Mouse (Mus musculus): ENCODE results near the gene Psmc3ip. TPM values are rescaled to one million over a fixed set of nuclear protein-coding genes. Genes with fewer than 3 reads are reported as not detected.

Gene Psmc3ip
- polyA plus RNA-seq, 1 experiment from 2014 or later = 15.2 TPM

DNA sequence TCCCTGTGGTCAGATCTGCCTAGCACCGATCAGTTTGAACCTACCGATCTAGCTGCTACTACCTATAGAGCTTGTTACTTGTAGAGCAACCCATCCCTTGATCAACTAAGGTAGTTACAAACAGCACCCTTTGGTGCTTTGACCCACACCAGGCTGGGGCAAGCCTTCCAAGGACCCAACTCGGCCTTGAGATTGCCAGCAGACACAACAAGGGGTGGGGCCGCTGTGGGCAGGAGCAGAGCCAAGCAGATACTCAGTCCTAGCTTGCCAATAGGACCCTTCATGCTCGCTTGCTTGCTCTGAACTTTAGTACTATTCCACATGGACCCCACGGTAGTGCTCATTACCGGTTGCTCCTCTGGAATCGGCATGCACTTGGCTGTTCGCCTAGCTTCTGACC is 17.1 kb downstream of the Psmc3ip start, which contains the start of gene Hsd17b1:
Hsd17b1 (plus strand) TSS at position 291 of the 400 bp plus-strand sequence.
- no peak for ATAC-seq (ENCODE audit: insufficient read depth)
- Histone ChIP-seq H3K4me3 (replicated peaks) (no peak within 1 kb of the TSS), H3K4me2 (no peak within 1 kb of the TSS), H3K9me3 (replicated peaks) (no peaks in the 10 kb centered on the region), H3K9ac (no peak within 1 kb of the TSS), H3K36me3 (replicated peaks) (no peaks in the 10 kb centered on the region), H3K27me3 (peaks cover 79% of the 10 kb centered on the region), H3K27ac (replicated peaks) (no peak within 1 kb of the TSS), H3K4me1 (replicated peaks) (peaks cover 30% of the 10 kb centered on the region)
- 64% methylated on average over 9 of the region's 9 CpGs for WGBS (ENCODE audit: insufficient replicate concordance)

DNA sequence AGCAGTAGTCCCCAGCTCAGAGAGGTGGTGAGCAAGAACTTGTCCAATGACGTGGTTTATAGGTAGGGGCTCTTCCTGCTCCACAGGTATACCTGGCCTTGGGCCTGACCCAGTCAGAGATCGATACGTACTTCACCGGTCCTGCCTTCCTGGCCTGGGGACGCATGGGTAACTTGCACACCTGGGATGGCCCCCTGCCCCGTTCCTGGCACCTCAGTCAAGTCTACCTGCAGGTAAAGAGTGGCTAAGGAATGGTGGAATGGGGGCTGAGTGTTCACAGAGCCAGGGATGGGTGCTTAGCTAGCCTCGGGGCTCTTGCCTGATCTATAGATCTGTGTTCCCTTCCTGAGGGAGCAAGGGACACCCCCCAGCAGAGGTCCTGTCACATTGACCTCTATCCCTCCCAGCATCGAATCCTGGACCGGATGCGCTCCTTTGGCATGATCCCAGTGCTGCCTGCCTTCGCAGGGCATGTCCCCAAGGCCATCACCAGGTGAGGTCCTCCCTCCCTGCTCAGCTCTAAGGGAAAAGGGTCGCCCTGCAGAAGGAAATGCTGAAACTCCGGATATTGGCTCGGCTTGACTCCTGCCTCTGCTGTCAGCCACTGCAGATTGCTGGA is 23.3 kb downstream of the Psmc3ip start:
- H3K36me3 ChIP-seq (replicated peaks) = no peaks in the 10 kb centered on the region
- no peak for ATAC-seq (ENCODE audit: insufficient read depth)
- no peak overlapping the region for H3K4me2 ChIP-seq
- no peak overlapping the region for H3K4me3 ChIP-seq (replicated peaks)
- H3K9ac ChIP-seq = no peak overlapping the region
- WGBS (ENCODE audit: insufficient replicate concordance) = 70% methylated on average over 14 of the region's 14 CpGs
- H3K27ac ChIP-seq (replicated peaks) = no peak overlapping the region
- H3K27me3 ChIP-seq = peaks cover 75% of the 10 kb centered on the region
- peaks cover 21% of the 10 kb centered on the region for H3K4me1 ChIP-seq (replicated peaks)
- H3K9me3 ChIP-seq (replicated peaks) = no peaks in the 10 kb centered on the region

- H3K9ac ChIP-seq = no peak overlapping the region
- 61% methylated on average over 6 of the region's 6 CpGs for WGBS (ENCODE audit: insufficient replicate concordance)
- peaks cover 66% of the 10 kb centered on the region for H3K27me3 ChIP-seq
- peak overlapping the region; percentile 78; the same call in 1 of the 2 replicates for H3K4me3 ChIP-seq (replicated peaks)
- no peaks in the 10 kb centered on the region for H3K36me3 ChIP-seq (replicated peaks)
- H3K9me3 ChIP-seq (replicated peaks) = no peaks in the 10 kb centered on the region
- no peak overlapping the region for H3K27ac ChIP-seq (replicated peaks)
- H3K4me1 ChIP-seq (replicated peaks) = peaks cover 30% of the 10 kb centered on the region
- no peak for ATAC-seq (ENCODE audit: insufficient read depth)
- H3K4me2 ChIP-seq = peak overlapping the region; percentile 94
Measured at GRCm38 (mm10) chr11:101070987-101071386, 24.2 kb downstream of the Psmc3ip start.

DNA sequence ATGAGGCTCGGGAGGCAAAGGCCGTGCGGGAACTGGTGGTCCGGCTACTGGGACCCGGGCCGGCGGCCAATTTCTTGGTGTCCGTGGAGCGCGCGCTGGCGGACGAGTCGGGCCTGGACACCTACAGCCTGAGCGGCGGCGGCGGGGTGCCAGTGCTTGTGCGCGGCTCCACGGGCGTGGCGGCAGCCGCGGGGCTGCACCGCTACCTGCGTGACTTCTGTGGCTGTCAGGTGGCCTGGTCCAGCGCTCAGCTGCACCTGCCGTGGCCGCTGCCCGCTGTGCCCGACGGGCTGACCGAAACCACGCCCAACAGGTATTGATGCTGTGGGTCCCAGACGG is 25.1 kb downstream of the Psmc3ip start:
- peak overlapping the region; percentile 94 for H3K4me2 ChIP-seq

DNA sequence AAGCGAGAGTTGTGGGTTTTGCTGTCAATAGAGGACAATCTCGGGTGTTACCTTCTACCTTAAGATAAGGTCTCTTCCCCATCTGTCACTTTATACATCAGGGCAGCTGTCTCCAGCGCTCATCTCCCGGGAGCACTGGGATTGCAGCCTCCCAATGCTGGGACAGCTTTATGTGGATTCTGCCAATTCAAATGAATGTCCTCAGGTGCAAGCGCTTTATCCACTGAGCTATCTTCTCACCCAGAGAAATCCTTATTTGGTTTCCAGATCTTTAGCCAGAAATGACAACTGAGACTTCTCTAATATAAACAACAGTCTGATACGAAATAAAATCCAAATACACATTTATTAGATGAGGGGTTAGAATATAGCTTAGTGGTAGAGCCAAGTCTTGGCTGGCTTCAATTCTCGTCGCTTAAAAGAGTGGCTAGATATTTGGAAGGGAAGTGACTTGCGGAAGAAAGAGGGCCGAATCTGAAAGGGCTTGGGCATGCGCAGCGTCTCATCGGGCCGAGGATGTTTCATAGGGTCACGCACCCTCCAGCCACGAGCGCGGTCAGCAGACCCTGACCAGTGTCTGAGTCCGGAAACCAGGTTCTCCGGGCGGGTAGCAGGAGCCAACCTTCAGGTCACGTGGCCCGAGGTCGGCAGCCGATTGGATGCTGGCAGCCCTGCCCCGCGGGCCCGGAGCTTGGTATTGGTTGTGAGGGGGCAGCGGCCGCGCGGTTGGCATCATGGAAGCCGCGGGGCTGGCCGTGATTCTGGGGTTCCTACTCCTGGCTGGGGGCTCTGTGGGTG is 25.6 kb downstream of the Psmc3ip start, which contains the start of gene Naglu:
Naglu (plus strand) TSS at position 622 of the 798 bp plus-strand sequence.
- peak; percentile 82 for ATAC-seq (ENCODE audit: insufficient read depth)
- Histone ChIP-seq H3K4me3 (replicated peaks) (peak within 1 kb of the TSS; percentile 78), H3K36me3 (replicated peaks) (peaks cover 1% of the 10 kb centered on the region; the same call in 1 of the 2 replicates), H3K9ac (peak within 1 kb of the TSS; percentile 65), H3K9me3 (replicated peaks) (no peaks in the 10 kb centered on the region), H3K27ac (replicated peaks) (0 out of 2 replicates have a peak within 1 kb of the TSS, but pooled peaks have one; percentile 30), H3K4me2 (peak within 1 kb of the TSS; percentile 94), H3K27me3 (peaks cover 58% of the 10 kb centered on the region), H3K4me1 (replicated peaks) (peaks cover 44% of the 10 kb centered on the region)
- 2% methylated on average over 35 of the region's 35 CpGs for WGBS (ENCODE audit: insufficient replicate concordance)

More for the DNA sequence above, 25.1 kb downstream of the Psmc3ip start:
- H3K36me3 ChIP-seq (replicated peaks) = no peaks in the 10 kb centered on the region; the same call in 1 of the 2 replicates
- no peaks in the 10 kb centered on the region for H3K9me3 ChIP-seq (replicated peaks)
- H3K27ac ChIP-seq (replicated peaks) = 0 out of 2 replicates have a peak overlapping the region, but pooled peaks have one; percentile 30
- peaks cover 38% of the 10 kb centered on the region for H3K4me1 ChIP-seq (replicated peaks)
- H3K27me3 ChIP-seq = peaks cover 63% of the 10 kb centered on the region
- peak; percentile 63 for ATAC-seq (ENCODE audit: insufficient read depth)
- H3K9ac ChIP-seq = peak overlapping the region; percentile 65
- peak overlapping the region; percentile 78 for H3K4me3 ChIP-seq (replicated peaks)
- WGBS (ENCODE audit: insufficient replicate concordance) = under 1% methylated on average over 36 of the region's 36 CpGs

- Histone ChIP-seq H3K9ac (peak overlapping the region; percentile 45), H3K4me3 (replicated peaks) (peak overlapping the region; percentile 46), H3K27ac (replicated peaks) (peak overlapping the region; percentile 100), H3K4me2 (peak overlapping the region; percentile 73), H3K9me3 (replicated peaks) (no peaks in the 10 kb centered on the region), H3K4me1 (replicated peaks) (peaks cover 72% of the 10 kb centered on the region), H3K36me3 (replicated peaks) (peaks cover 24% of the 10 kb centered on the region), H3K27me3 (peaks cover 35% of the 10 kb centered on the region)
- 16% methylated on average over 18 of the region's 18 CpGs for WGBS (ENCODE audit: insufficient replicate concordance)
- ATAC-seq (ENCODE audit: insufficient read depth) = no peak
Measured at GRCm38 (mm10) chr11:101066549-101067412, 28.5 kb downstream of the Psmc3ip start.

DNA sequence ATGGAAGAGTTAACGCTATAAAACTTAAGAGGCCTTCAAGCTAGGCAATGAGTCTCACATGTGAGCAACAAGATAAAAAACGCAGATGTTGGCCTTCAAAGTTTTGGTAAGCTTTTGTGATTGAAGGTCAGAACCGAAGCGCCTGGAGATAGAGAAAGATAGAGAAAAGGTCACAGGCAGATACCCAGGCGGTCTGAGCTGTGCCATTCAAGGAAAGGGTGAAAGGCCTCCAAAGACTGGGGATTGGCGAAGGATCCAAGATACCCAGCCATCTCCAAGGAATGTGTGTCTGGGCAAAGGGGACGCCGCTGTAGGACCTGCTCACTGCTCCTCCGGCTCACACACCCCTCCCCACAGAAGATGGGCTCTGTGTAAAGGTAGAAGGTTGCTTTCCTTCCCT is 30.2 kb downstream of the Psmc3ip start:
- Histone ChIP-seq H3K9ac (no peak overlapping the region), H3K4me3 (replicated peaks) (no peak overlapping the region)
- 58% methylated on average over 9 of the region's 9 CpGs for WGBS (ENCODE audit: insufficient replicate concordance)

DNA sequence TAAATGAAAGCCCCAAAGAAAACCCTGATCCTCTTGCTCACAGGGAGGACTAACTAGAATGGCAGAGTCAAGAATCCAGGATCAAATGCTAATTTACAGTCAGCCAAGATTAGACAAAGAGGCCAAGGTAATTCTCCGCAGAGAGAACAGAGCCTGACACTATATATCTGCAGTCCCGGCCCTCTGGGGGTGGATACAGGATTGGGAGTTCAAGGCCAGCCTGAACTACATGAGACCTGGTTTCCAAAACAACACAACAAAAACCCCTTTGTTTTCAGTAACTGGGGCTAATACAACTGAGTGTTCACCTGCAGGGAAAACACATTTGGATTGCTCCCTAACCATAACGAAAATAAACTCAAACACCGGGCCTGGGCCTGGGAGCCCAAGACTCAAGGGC is 30.8 kb downstream of the Psmc3ip start:
- H3K4me3 ChIP-seq (replicated peaks) = peak overlapping the region; percentile 32; the same call in 1 of the 2 replicates
- no peak for ATAC-seq (ENCODE audit: insufficient read depth)
- peak overlapping the region; percentile 69 for H3K4me2 ChIP-seq
- H3K4me1 ChIP-seq (replicated peaks) = peaks cover 73% of the 10 kb centered on the region
- H3K9me3 ChIP-seq (replicated peaks) = no peaks in the 10 kb centered on the region
- 68% methylated on average over 4 of the region's 4 CpGs for WGBS (ENCODE audit: insufficient replicate concordance)
- H3K9ac ChIP-seq = peak overlapping the region; percentile 59
- H3K36me3 ChIP-seq (replicated peaks) = peaks cover 46% of the 10 kb centered on the region
- peak overlapping the region; percentile 100 for H3K27ac ChIP-seq (replicated peaks)
- H3K27me3 ChIP-seq = peaks cover 16% of the 10 kb centered on the region

More for the DNA sequence above, 30.2 kb downstream of the Psmc3ip start:
- Histone ChIP-seq H3K4me1 (replicated peaks) (peaks cover 73% of the 10 kb centered on the region), H3K4me2 (no peak overlapping the region), H3K36me3 (replicated peaks) (peaks cover 41% of the 10 kb centered on the region), H3K27me3 (peaks cover 17% of the 10 kb centered on the region), H3K9me3 (replicated peaks) (no peaks in the 10 kb centered on the region), H3K27ac (replicated peaks) (peak overlapping the region; percentile 100)
- no peak for ATAC-seq (ENCODE audit: insufficient read depth)

GRCm38 (mm10) chr11:101063676-101064327 is 31.4 kb downstream of the Psmc3ip start:
- peak overlapping the region; percentile 59 for H3K9ac ChIP-seq
- peaks cover 53% of the 10 kb centered on the region for H3K36me3 ChIP-seq (replicated peaks)
- peak overlapping the region; percentile 69 for H3K4me2 ChIP-seq
- no peaks in the 10 kb centered on the region for H3K9me3 ChIP-seq (replicated peaks)
- H3K4me3 ChIP-seq (replicated peaks) = peak overlapping the region; percentile 32
- 1% methylated on average over 12 of the region's 12 CpGs for WGBS (ENCODE audit: insufficient replicate concordance)
- peaks cover 68% of the 10 kb centered on the region for H3K4me1 ChIP-seq (replicated peaks)
- ATAC-seq (ENCODE audit: insufficient read depth) = peak; percentile 98
- peaks cover 11% of the 10 kb centered on the region for H3K27me3 ChIP-seq
- peak overlapping the region; percentile 100 for H3K27ac ChIP-seq (replicated peaks)

GRCm38 (mm10) chr11:101062971-101063675 is 32.1 kb downstream of the Psmc3ip start:
- Histone ChIP-seq H3K4me1 (replicated peaks) (peaks cover 75% of the 10 kb centered on the region), H3K27me3 (peaks cover 6% of the 10 kb centered on the region), H3K27ac (replicated peaks) (peak overlapping the region; percentile 100), H3K4me2 (peak overlapping the region; percentile 69), H3K9ac (peak overlapping the region; percentile 59), H3K36me3 (replicated peaks) (peaks cover 60% of the 10 kb centered on the region), H3K9me3 (replicated peaks) (no peaks in the 10 kb centered on the region), H3K4me3 (replicated peaks) (peak overlapping the region; percentile 32)
- ATAC-seq (ENCODE audit: insufficient read depth) = no peak; the same call in 1 of the 2 replicates
- WGBS (ENCODE audit: insufficient replicate concordance) = 54% methylated on average over 14 of the region's 14 CpGs

All from liver, embryonic 15.5 days (tissue).